Mouse (Mus musculus) megakaryocyte progenitor cell, adult 5-6 weeks (primary cell): ENCODE results near the gene Wars2. TPM values are rescaled to one million over a fixed set of nuclear protein-coding genes. Genes with fewer than 3 reads are reported as not detected.

ENCODE experiments used
- ATAC-seq: replicated peaks from 2 replicates; pipeline ENCODE4 v1.8.0; 2016; ENCODE audit warnings: mild to moderate bottlenecking, moderate TSS enrichment, inconsistent platforms; ENCODE audit not compliant: poor library complexity
- total RNA-seq, 2 experiments: library from RNA; stranded (forward) in 1 of 2; stranded (reverse) in 1 of 2; fragments of 157-497, 149-512 nt in 1 of 2; fragments of 200-1000 nt in 1 of 2; gene quantifications; 2 replicates each; pipeline versions ENCODE4 v1.2.3 to v1.2.4; 2015 to 2017

Gene Wars2
- total RNA-seq, 2 experiments from 2014 or later: 3.8 to 5.5 TPM

DNA sequence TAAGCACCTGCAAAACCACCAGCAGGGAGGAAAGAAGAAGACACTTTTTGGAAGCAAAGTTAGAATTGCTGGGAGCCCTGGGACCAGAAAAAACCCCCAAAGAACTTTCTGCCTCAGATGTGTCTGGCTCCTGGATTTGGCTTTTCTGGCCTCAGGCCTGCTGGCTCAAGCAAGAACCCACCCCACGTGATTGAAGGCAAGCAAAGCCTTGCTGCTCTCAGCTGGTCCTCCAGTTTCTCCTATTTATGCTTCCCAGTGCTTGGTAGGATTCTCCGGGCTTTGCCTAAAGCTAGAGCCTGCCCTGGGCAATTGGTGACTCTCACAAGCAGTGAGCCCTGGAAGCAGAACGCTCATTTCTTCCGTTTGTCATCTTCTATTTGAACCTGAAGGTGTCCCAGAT lies 106.7 kb downstream of the Wars2 start:
- ATAC-seq: no peak

DNA sequence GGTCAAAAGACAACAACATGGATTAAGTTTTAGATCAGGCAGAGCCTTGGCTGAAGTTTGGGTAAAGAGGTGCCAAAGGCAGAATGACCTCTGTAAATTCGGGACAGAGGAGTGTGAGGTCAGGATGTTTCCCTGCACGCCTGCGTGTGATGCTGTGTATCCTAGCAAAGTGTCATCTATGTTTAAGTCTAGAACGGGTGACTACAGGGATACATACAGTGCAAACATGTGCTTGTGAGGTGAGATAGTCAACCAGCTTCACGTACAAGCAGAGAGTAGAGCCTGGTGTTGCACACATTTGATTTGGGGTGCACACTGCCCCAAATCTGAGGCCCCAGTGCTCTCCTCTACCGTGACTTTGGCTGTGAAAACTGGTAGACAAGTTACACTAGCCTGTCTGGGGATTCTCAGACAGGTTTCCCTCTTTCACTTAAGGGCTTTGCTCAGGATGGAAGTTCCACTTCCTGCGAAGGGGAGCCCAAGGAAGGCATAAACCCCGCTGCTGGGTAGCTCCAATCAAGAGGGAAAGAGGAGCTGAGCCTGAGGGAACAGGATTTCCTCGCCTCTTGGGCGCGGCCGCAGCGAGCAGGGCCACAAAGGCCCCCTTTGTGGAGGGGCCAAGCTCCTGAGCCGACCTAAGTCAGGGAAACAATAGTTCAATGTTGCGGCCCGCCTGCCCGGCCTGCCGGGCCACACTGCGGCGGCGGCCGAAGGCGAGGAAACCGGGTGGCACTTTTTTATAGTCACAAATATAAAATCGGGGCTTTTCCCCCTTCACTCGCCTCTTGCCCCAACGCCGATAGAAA lies 107.3 kb downstream of the Wars2 start:
- no peak for ATAC-seq

DNA sequence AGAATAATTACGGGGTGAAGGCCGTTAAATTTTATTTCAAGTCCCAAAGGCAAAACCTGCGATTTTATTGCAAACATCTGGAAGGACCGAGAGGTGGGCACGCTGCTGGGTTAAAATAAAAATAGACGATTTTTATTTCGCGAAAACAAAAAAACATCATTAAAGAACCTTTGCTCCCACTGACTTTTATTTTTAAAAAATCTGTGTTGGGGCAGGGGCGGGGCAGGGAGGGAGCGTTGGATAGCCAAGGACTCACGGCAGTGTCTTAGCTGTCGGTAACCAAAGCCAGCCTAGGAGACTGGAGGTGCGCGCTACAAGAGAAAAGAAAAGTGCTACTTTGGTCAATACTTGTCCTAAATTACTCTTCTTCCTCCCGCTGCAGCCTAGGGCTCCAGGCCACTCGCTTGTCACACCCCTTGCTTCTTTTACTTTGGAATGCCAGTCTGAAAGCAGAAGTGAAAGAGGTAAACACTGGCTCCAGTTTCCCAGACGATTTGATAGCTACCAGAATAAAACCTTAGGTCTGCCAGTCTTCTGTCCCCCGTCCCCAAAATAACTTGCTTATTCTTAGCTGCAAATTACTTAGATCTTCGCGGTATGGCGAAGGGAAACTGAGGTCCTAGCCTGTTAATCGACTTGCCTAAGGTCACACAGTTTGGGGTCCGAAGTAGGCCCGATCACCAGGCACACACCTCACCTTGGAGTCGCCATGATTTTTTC lies 108.1 kb downstream of the Wars2 start:
- no peak for ATAC-seq

DNA sequence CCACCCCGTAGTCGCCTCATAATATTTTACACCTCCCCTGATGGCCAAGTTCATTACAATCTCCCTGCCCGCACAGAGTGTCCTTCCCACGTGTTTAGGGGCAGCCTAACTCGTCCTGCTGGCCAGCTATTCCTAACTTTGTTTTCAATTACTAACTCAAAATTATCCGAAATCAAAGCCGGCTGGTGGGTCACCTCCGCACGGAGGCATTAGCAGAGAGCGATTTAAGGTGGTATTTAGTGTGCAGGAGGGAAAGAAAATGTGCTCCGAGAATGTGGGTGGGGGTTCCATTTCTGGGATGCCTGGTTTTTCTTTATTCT lies 108.6 kb downstream of the Wars2 start:
- ATAC-seq: no peak

DNA sequence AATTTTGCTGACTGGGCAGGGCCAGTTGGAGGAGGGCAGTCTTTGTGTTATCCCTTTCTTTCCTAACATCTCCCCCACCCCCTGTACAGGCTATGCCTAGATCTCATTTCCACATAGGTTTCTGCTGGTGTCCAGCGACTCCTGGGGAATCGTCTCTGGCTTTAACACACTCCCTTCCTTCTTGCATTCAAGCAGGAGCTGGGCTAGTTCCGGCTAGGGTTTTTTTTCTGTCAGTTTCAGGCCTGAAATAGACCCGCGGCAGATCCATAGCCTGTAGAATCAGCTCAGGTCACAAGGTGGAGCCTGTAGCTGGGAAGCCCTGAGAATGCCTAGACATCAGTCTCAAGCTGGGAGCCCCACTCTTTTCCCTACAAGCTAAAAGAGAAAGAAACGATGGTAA lies 109.0 kb downstream of the Wars2 start:
- ATAC-seq: 0 out of 2 replicates have a peak, but pooled peaks have one; percentile 15

DNA sequence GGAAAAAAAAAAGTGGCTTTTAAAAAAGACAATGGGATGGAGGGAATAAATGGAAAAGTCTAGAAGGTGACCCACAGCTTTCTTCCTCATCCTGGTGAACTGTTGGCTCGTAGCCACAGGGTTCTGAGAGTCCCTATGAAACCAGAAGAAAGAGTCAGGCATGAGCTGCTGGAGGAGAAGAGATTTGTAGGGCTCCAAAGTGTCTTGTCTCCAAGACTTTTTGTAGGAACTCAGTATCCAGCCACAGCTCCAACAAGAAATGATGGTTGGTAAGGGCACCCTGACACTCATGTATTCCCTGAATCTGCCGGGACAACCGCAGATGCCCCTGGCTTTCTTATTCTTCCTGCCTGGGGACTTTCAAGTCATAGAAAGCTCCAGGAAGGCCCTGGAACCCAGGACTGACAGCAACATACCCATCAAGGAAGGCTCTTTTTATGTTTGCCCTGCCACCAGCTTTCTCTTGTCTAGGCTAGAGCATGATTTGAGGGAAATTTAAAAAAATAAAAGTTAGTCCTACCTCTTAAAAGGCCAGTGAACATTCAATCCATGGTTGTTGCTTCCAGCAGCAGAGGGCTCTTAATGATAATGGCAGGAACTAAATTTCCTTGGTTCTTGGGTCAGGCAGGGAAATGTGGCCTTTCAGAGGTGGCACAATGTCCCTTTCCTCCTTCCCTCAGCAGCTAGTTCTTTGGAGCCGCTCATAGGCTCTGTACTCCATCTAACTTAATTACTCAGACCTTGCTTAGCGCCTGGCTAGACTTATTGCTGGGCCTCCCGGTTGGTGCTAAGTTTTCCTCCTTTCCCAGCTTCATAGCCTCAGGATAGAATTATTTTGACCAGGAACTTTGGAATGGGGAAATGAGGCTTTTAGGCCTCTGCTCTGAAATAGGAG lies 110.7 kb downstream of the Wars2 start:
- no peak for ATAC-seq

DNA sequence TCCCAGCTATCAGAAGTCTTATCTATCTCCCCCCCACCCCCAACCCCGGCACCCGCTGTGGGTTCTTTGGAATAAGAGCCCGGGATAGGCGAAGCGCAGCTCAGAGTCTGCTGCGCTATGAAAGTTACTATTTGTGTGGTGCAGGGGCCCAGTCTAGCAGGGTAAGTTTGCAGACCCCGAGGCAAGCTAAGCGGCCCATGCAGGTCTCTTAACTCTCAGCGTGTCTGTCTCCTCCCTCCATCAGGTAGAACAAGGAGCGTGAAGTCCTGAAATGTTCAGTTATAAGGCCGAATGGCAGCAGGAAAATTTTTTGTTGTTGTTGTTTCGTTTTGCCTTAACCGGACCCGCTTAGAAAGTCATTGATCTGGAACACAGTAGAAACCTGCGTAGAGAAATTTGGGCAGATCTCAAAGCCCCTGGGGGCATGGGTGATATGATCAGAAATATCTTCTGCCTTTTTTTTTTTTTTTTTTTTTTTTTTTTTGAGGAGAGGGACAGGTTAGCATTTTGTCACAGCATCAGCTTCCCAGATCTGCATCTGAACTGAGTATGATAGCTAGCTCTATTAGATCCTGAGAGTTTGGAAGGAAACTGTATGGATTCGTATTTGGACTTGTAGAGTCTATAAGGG lies 111.7 kb downstream of the Wars2 start:
- ATAC-seq: no peak

DNA sequence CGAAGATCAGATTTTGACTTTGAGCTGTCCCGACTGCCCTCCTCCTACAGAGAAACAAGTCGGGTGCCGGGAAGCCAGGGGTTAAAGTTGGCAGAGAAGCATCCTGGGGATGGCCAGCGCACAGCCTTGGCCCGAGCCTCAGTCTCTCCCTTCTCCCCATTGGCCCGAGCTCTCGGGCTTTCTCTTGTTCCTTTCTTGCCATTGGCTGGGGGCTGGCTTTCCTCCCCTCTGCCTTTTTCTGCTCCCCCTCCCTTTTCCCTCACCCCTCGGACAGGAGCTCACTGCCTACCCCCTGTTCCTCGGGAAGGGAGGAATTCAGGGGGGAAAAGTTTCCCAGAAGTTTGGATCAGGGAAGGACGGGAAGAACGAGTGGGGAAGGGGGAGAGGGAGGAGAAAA lies 112.2 kb downstream of the Wars2 start:
- ATAC-seq: no peak

DNA sequence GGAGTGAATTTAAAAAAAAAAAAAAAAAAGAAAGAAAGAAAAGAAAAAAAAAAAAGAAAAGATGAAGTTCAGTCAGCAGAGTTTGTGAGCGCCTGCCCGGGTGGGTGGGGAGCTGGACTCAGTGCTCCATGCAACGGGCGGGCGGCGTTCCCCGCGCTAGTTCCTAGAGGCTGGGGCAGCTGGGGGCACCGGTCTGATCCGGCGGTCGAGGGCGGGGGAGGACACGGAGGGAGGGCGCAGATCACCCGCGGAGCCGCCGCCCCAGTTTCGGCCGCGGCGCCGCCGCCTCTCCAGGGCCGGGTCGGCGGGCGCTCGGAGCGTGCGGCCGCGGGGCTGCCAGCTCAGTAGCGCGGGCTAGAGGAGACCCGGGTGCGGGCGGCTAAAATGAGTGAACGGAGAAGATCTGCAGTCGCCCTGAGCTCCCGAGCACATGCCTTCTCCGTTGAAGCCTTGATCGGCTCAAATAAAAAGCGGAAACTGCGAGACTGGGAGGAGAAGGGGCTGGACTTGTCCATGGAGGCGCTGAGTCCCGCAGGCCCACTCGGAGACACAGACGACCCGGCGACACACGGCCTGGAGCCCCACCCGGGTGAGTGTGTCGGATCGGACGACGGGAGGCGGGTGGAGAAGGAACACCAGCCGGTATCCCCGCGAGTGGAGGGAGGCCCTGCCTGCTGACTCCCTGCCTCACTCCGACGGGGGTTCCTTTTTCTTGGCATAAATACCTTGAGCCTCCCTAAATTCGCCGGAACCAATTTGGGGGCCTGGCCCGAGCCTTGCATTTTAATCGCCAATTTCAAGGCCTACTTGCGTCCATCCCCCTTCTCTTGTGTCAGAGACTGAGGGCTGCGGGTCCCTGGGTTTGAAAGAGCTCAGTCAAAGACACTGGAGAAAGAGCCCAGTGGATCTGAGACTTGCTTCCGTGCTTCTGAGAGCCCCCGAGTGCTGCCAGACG lies 112.9 kb downstream of the Wars2 start:
- ATAC-seq: peak; percentile 48

DNA sequence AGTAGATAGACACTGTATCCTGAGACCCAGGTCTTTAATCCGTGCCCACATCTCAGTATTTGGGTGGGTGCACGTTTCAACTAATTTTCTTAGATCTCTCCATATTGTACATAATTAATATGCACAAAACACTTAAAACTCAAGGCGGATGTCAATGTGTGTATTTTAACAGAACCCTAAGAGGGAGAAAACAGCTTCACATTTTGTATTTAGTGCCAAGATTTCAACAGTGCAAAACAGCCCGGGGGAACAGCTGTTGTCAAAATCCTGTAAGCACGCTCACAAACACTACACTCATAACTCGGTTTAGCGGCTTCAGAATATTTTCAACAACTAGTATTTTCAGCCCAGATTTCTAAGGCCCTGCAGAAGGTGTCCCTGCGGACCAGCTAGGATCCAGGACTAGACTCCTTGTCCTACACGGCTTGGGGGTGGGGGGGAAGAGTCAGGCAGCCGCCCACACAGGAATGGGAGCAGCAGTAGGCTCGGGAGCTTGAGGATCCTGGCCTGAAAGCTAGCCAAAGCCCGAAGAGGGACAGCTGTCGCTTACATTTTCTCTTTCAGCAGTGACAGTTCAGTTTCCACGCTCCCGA lies 113.8 kb downstream of the Wars2 start:
- ATAC-seq: no peak

DNA sequence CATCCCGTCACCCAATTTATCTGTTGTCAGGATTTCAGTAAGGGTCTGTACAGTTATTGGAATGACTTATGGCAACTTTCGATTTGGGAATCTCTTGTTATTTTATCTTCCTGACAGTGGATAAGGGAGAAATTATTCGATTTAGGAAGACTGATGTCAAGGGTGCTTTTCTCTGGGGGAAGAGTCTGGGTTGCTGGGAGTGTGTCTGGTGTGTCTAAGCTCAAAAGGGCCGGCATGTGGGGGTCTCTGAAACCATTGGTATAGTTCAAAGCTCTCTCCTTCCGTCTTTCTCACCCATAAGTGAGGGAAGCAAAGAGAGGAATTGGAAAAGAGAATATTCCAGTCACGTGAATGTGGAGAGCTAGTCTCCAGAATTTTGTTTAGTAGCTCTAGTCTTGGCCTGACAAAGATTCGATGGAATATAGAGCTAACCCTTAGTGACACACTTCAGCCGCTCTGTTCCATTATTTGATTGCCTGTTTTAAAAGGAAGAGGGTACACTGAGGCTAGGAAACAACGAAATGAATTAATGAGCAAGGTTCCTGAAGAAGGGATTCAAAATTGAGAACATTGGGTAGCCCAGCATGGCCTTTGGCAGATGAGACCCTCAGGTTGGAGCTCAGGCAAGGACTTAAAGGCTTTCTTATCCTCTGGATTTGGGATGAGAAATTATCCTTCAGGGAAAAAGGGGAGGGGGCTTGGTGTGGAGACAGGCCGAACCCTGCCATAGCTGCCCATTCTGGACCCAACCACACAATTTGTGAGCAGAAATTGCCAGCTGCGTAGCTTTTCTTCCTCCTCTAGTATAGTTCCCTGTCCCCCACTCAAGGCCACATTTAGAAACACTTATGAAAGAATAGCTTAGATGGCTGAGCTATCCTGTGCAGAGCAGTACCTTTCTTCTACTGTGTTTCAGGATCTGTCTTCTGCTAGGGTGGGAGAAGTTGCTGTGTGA lies 114.8 kb downstream of the Wars2 start:
- no peak for ATAC-seq

DNA sequence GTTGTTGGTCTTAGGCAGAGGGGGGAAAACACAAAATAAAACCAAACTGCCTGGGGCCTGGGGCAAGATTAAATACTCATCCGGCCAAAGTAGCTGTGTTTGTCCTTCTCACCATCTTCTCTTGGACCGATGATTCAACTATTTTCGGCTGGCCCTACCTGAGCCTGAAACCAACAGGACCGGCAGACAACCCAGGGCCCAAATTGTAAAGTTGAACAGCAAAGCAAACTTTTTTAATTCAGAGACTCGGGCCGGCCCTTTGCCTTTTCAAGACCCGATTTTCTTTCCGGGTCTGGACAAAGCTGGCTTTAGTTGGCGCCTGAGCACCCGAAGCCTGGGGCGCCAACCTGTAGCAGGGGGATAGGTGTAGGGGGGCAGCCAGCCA lies 115.5 kb downstream of the Wars2 start:
- no peak for ATAC-seq

DNA sequence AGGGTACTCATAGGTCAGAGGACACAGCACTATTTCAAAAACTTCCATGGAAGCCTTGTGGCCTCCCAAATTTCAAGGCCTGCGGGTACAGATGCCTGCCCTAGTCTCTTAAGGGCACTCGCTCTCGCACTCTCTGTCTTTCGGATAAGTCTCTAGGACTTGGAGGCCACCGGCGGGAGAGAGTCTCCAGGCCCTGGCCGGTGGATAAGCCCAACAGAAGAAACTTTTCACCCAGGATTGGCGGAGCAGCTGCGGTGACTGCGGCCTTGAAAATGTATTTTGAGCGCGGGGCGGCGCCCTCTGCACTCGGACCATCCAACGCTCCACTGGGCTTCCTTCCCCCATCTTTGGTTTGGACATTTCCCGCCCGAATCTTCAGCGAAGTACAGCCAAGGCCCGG lies 115.9 kb downstream of the Wars2 start:
- no peak for ATAC-seq

DNA sequence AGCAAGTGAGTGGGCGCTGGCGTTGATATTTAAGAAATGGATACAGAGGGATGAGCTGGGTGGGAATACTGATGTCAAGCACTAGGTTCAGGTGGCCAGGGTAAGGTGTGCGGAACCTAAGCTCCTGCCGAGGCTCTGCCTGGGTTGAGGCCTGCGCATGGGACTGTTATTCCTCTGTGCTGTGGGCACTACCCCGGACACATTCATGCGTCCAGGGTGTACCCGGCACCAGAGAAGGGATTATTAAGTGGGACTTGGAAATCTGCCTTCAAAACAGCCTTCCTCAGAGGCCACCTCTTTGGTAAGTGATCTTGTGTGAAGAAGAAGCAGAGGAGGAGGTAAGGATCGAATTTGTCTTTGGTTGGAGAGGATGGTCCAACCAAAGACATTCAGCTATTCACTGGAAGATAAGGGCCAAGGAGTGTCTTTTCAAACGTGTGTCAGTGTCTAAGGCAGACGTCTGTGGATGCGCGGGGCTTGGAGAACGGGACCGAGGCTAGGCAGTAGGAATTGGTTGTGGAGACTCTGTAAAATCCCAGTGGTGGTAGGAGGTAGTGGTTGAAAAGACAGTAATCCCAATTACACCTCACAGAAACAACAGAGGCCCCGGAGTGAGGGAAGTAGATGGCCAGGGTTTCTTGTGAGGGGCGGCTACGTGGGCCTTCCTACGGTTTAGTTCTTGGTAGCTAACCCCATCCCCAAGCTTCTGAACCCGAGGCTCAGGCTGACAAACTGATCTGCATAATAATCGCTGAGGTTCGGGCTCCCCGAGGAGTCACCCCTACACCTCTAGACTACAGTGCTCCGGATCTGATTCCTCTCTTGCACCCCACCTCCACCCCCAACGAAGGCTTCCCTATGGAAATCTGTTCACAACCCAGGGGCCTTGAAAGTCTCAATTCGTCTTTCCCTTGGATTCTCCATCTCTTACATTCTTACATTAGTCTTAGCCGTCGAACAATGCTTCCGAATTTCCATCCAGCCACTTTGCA lies 117.0 kb downstream of the Wars2 start:
- no peak for ATAC-seq

DNA sequence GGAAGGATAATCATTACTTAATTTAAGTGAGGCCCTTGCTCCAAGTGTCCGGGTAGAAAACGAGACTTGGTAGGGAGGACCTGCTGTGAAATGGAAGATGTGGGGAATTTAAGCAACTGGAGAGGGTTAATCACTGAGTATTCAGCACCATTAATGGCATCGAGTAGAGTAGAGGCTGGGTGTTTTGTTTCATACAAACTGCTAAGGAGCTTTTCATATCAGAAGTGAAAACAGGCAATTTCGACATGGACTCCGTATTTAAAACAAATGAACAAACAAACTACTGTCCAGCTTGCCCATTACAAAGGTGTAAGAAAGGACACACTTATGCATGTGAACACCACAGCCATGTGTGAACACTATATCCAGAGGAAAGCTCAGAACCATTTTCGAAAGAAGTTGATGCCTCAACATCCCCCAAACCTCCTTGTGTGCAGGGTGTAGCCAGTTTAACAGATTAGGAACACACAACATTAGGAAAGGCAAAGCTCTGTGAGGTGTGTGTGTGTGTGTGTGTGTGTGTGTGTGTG lies 118.9 kb downstream of the Wars2 start:
- no peak for ATAC-seq

DNA sequence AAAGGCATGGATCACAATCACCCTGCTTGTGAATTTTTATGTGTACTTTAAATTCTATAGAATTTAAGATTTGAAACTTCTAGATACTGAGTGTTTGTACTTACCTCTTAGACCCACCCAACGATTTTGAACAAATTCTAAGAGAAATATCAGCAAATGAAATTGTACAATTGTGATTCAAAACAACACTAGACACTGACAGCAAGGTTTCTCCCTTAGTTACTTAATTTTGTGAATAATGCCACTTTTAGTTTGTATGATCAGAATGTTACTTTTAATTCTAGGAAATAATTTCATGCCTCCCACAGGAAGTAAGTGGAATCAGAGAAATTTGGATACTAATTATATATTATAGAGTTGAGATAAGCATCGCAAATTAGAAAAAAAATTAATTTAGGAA lies 119.5 kb downstream of the Wars2 start:
- no peak for ATAC-seq

DNA sequence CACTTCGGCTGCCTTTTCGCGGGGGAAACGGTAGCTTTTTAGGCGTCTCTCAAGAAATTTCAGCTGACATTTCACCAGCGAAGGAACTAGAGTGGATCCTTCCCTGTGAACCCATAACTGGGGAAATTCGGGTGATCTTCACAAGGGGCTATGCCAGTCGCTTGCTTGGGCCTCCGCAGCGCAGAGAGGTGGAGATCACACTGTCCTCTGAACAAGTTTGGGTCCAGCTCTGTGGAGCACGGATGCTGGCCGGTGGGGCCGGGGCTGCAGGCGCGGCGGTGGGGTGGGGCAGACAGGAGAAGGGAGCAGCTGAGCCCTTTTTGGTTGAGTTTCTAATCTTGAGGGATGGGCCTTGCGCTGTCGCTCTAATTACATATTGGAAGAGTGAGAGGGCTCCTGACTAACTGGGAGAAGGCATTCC lies 120.5 kb downstream of the Wars2 start:
- ATAC-seq: no peak
